In the genomic region with DNA sequence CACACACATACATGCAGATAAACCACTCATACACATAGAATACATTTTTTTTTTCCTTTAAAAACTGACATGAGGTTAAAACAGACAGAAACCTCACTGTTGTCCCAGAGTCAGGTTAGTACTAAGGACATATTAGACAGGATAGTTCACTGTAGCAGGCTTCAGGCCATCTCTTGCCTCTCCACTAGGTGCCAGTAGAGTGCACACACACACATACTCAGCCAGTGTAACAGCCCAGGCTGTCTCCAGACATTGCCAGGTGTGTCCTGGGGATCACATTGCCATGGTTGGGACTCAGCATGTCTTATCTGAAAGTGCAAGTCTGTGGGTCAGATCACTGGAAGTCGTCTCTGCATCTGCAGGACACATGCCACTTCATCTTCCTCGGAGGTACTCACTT, we compare ENCODE assay signal across 8 mouse cellular contexts. TPM values are rescaled to one million over a fixed set of nuclear protein-coding genes. Genes with fewer than 3 reads are reported as not detected.
A peak's percentile ranks its signal among the peaks of the same experiment; 100 is the strongest.
DNase-seq lines count a peak whose midpoint lies in the region; ATAC-seq and TF ChIP-seq lines count a peak whose summit lies in the region.

No protein-coding gene starts in this region.

- no peak overlapping the region for H3K4me3 ChIP-seq in intestine, embryonic 14.5 days (ENCODE audit: low read depth, low read length)
- H3K4me3 ChIP-seq in liver, adult 2 months (ENCODE audit: insufficient read depth, low read depth, low read length), result no peak overlapping the region

- H3K79me2 ChIP-seq in liver, adult 2 months (ENCODE audit: control insufficient read depth, insufficient read depth, low read length), result peaks cover 8% of the 10 kb centered on the region

- no peaks in the 10 kb centered on the region for H3K27me3 ChIP-seq in intestine, embryonic 14.5 days (replicated peaks; ENCODE audit: control insufficient read depth, insufficient read depth, low read length)
- H3K27me3 ChIP-seq in liver, adult 2 months (ENCODE audit: control insufficient read depth, insufficient read depth, low read length), result no peaks in the 10 kb centered on the region

- H3K36me3 ChIP-seq in intestine, embryonic 14.5 days (ENCODE audit: control insufficient read depth, insufficient read depth, low read length), result peaks cover 76% of the 10 kb centered on the region
- peaks cover 54% of the 10 kb centered on the region for H3K36me3 ChIP-seq in liver, adult 2 months (ENCODE audit: control insufficient read depth, insufficient read depth, low read length)

- TF ChIP-seq CTCF in liver, adult 2 months (IDR thresholded peaks at IDR 0.05; ENCODE audit: low read depth, low read length), result peak; percentile 83

- WGBS in intestine, embryonic 14.5 days, result 72% methylated on average over 2 of the region's 2 CpGs
- WGBS in liver, adult 2 months, result 81% methylated on average over 2 of the region's 2 CpGs

- TF ChIP-seq POLR2A in liver, adult 2 months (IDR thresholded peaks at IDR 0.05; ENCODE audit: extremely low read depth, insufficient read depth, low read length), result no peak

- no peaks in the 10 kb centered on the region for H3K9me3 ChIP-seq in intestine, embryonic 14.5 days (ENCODE audit: control insufficient read depth, low read length)

- peak; percentile 52 to 63 for DNase-seq in left cerebral cortex, postnatal 14 days (ENCODE audit: low spot score in 2 of 2)
- DNase-seq in left cerebral cortex, adult 11 months (ENCODE audit: low spot score), result no peak
- DNase-seq in MN1 (ENCODE audit: low spot score), result peak; percentile 73
- peak; percentile 62 for DNase-seq in embryo, embryonic 10.5 days (ENCODE audit: low spot score)
- no peak for DNase-seq in intestine, embryonic 14.5 days (ENCODE audit: low spot score)
- peak; percentile 54 for DNase-seq in liver, adult 2 months (ENCODE audit: extremely low read depth, low read depth, low spot score)
- peak; percentile 66 for DNase-seq in retina, embryonic 14.5 days (ENCODE audit: low spot score)
- DNase-seq in Muller cell, postnatal 12 days (ENCODE audit: inconsistent ontology term), result no peak

- intact Hi-C loops in left cerebral cortex, postnatal 14 days (cut with DNase I), result no loop called here

- no peak overlapping the region for H3K9ac ChIP-seq in intestine, embryonic 14.5 days (ENCODE audit: low read length)
- no peak overlapping the region for H3K9ac ChIP-seq in liver, adult 2 months (ENCODE audit: low read depth, low read length)

- no peak overlapping the region for H3K4me2 ChIP-seq in intestine, embryonic 14.5 days (ENCODE audit: low read length)

- peak; percentile 79; the same call in 1 of the 2 replicates for ATAC-seq in intestine, embryonic 14.5 days (replicated peaks; ENCODE audit: low FRiP score, low TSS enrichment, low read depth)

- 0 out of 2 replicates have a peak, but pooled peaks cover 4% of the 10 kb centered on the region for H3K4me1 ChIP-seq in intestine, embryonic 14.5 days (replicated peaks; ENCODE audit: control insufficient read depth, insufficient read depth, low read length)
- H3K4me1 ChIP-seq in liver, adult 2 months (ENCODE audit: control insufficient read depth, insufficient read depth, low read length), result peaks cover 4% of the 10 kb centered on the region

- H3K27ac ChIP-seq in intestine, embryonic 14.5 days (ENCODE audit: low read depth), result no peak overlapping the region
- no peak overlapping the region for H3K27ac ChIP-seq in liver, adult 2 months (replicated peaks; ENCODE audit: insufficient read depth, low read depth, low read length)

RNA-seq across cellular contexts. Expression of gene Tmem186, which starts 6.3 kb away (rescaled TPM):
- 10 to 100 TPM; 11.2 to 12.6 TPM for total RNA-seq in left cerebral cortex, postnatal 14 days (2021)
- 15.6 and 16.8 TPM in 2 replicates for polyA plus RNA-seq in intestine, embryonic 14.5 days (2014; fragmentation: Nextera tagmentation; extraction: Ambion mirVana)
- 6.5 and 7.0 TPM in 2 replicates for total RNA-seq in liver, adult 2 months (2014; rRNA removed)
- polyA plus RNA-seq in liver, adult 2 months (2012; rRNA removed), result 8.0 and 8.7 TPM in 2 replicates

RNA-seq across cellular contexts. Expression of gene Pmm2, which starts 6.4 kb away (rescaled TPM):
- 10 to 100 TPM; 33.7 to 33.8 TPM for total RNA-seq in left cerebral cortex, postnatal 14 days (2021)
- 65.5 and 73.1 TPM in 2 replicates for polyA plus RNA-seq in intestine, embryonic 14.5 days (2014; fragmentation: Nextera tagmentation; extraction: Ambion mirVana)
- 27.9 and 30.5 TPM in 2 replicates for total RNA-seq in liver, adult 2 months (2014; rRNA removed)
- polyA plus RNA-seq in liver, adult 2 months (2012; rRNA removed), result 54.9 and 65.2 TPM in 2 replicates

RNA-seq across cellular contexts. Expression of gene Carhsp1, which starts 28.1 kb away (rescaled TPM):
- 10 to 100 TPM in 1 of 2 experiments, 1 to 10 TPM in 1; 8.6 to 13.9 TPM for total RNA-seq in left cerebral cortex, postnatal 14 days (2021)
- polyA plus RNA-seq in intestine, embryonic 14.5 days (2014; fragmentation: Nextera tagmentation; extraction: Ambion mirVana), result 41.5 and 43.4 TPM in 2 replicates
- total RNA-seq in liver, adult 2 months (2014; rRNA removed), result 55.6 and 57.5 TPM in 2 replicates
- 125 and 126 TPM in 2 replicates for polyA plus RNA-seq in liver, adult 2 months (2012; rRNA removed)

RNA-seq across cellular contexts. Expression of gene Gm5767, which starts 36.7 kb away (rescaled TPM):
- not detected for total RNA-seq in left cerebral cortex, postnatal 14 days (2021)
- polyA plus RNA-seq in intestine, embryonic 14.5 days (2014; fragmentation: Nextera tagmentation; extraction: Ambion mirVana), result not detected in 2 replicates
- total RNA-seq in liver, adult 2 months (2014; rRNA removed), result not detected in 2 replicates
- 0.62 and 0.90 TPM in 2 replicates for polyA plus RNA-seq in liver, adult 2 months (2012; rRNA removed)

Comparison
In these comparisons a context has a peak if more than half of its experiments do, and no peak if none do; other contexts are left out.
1. DNase-seq: peak in left cerebral cortex, postnatal 14 days (2 of 2), MN1 (single experiment), embryo, embryonic 10.5 days (single experiment), liver, adult 2 months (single experiment) and retina, embryonic 14.5 days (single experiment); none in left cerebral cortex, adult 11 months (single experiment), intestine, embryonic 14.5 days (single experiment) and Muller cell, postnatal 12 days (single experiment).